Mouse (Mus musculus) embryonic facial prominence, embryonic 14.5 days (tissue): Measurements from ENCODE around the gene P2rx3. TPM values are rescaled to one million over a fixed set of nuclear protein-coding genes. Genes with fewer than 3 reads are reported as not detected.

Experiments used
- ATAC-seq: fragments of 200-750 bp; cut with Nextera tagmentation; 2 replicates; pipeline ENCODE4 v1.8.0; 2017; ENCODE audit warnings: low read depth, moderate number of reproducible peaks, moderate TSS enrichment
- DNase-seq: peaks from one replicate; pipeline ENCODE4 v3.0.0-alpha.2; 2015; ENCODE audit warnings: low spot score
- H3K27ac ChIP-seq: fragments of 300-500 bp; sonication (generic); replicated peaks from 2 replicates; pipeline ENCODE4 v1.5.1; 2014; ENCODE audit warnings: low read depth, mild to moderate bottlenecking, low read length, moderate library complexity
- H3K27me3 ChIP-seq: fragments of 300-500 bp; sonication (generic); replicated peaks from 2 replicates; pipeline ENCODE4 v1.6.1; 2014; ENCODE audit warnings: low read length; ENCODE audit not compliant: control insufficient read depth, insufficient read depth
- H3K36me3 ChIP-seq: fragments of 300-500 bp; sonication (generic); 2 replicates; pipeline ENCODE4 v1.6.1; 2014; ENCODE audit warnings: low read length, mixed read lengths; ENCODE audit not compliant: control insufficient read depth, insufficient read depth
- H3K4me1 ChIP-seq: fragments of 300-500 bp; sonication (generic); 2 replicates; pipeline ENCODE4 v1.6.1; 2014; ENCODE audit warnings: antibody characterized with exemption, low read length; ENCODE audit not compliant: control insufficient read depth, insufficient read depth
- H3K4me2 ChIP-seq: fragments of 300-500 bp; sonication (generic); 2 replicates; pipeline ENCODE4 v1.6.1; 2014; ENCODE audit warnings: low read depth, mild to moderate bottlenecking, low read length, moderate library complexity, mixed read lengths
- H3K4me3 ChIP-seq: fragments of 300-500 bp; sonication (generic); 2 replicates; pipeline ENCODE4 v1.5.1; 2014; ENCODE audit warnings: low read depth, mild to moderate bottlenecking, low read length
- H3K9ac ChIP-seq: fragments of 300-500 bp; sonication (generic); 2 replicates; pipeline ENCODE4 v1.6.1; 2014; ENCODE audit warnings: low read depth, mild to moderate bottlenecking, low read length, moderate library complexity, mixed read lengths
- H3K9me3 ChIP-seq: fragments of 300-500 bp; sonication (generic); 2 replicates; pipeline ENCODE4 v1.6.1; 2016; ENCODE audit warnings: low read length; ENCODE audit not compliant: control insufficient read depth
- WGBS: fragments of 180-500 bp; shearing (Covaris S2); extraction: QIAGEN DNeasy Blood & Tissue Kit; methylation state at CpG from one replicate; pipeline ENCODE4 v1.1.7; 2014; 5-methylcytosine and 5-hydroxymethylcytosine counted together
- polyA plus RNA-seq: library from polyadenylated mRNA; unstranded; fragments of >200 nt; fragmentation: Nextera tagmentation; extraction: Ambion mirVana; gene quantifications from 2 replicates; pipeline ENCODE4 v1.2.1, GENCODE M21; 2014

P2rx3 gene
- polyA plus RNA-seq, 1 experiment from 2014 or later: 7.0 TPM

DNA sequence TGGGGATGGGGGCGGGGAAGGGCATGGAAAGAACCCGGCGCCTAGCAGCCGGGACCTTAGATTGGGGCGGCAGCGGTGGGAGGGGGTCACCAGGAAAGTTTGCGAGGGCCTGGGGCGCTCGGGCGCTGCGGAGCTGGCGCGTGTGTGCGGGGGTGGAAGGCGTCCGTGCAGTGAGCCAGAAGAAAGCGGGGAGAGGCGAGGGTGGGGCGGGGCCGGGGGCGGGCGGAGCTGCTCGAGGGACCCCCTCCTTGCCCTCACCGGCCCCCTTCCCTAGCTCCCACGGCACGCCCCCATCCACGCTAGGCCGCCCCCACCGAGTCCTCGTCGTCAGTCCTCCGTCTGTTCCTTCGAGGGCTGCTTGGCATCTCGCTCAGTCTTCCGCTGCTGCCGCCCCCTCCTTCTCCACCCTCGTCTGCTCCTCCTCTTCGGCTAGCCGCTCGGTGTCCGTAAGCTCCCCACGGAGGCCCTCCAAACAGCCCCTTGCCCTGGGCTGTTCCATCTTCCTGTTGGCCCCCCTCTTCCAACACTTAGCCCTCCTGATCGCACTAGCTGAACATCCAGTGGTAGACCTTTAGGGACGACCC lies 11.0 kb upstream of the P2rx3 start:
- H3K9me3 ChIP-seq: no peaks in the 10 kb centered on the region
- H3K36me3 ChIP-seq: peaks cover 55% of the 10 kb centered on the region
- DNase-seq (peak; percentile 92), ATAC-seq (peak; percentile 70)
- H3K4me2 ChIP-seq: peak overlapping the region; percentile 76
- peak overlapping the region; percentile 69 for H3K4me3 ChIP-seq
- peaks cover 17% of the 10 kb centered on the region for H3K4me1 ChIP-seq
- peak overlapping the region; percentile 97 for H3K27ac ChIP-seq
- peak overlapping the region; percentile 80 for H3K9ac ChIP-seq
- no peaks in the 10 kb centered on the region for H3K27me3 ChIP-seq
- 1% methylated on average over 20 of the region's 44 CpGs for WGBS

DNA sequence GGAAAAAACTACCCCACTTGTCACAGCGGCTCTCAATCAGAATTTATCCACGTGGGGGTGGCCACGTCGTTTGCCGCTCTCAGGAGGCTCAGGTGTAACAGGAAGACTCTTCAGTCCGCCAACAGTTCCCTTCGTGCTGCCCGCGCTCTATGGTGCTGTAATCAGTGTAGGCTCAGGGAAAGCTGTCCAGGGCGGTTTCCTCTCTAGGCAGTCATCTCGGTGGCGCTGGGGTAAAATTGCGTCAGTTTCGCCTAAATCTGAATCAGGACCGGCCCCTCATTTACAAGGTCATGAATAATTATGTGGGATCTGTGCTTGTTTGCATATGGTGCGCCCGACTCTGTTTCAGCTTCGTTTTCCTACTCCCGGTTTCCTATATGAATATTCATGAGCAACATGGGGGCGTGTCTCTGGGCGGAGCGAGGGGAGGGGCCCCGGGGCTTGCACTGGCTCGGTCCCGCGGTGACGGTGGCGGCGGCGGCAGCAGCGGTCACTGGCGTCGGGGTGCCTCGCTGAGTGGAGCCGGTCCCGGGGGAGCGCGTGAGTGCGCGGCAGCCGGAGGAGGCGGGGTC lies 10.4 kb upstream of the P2rx3 start, which contains the start of gene Tnks1bp1:
TSS of gene Tnks1bp1 (plus strand) at position 427 of the 572 bp plus-strand sequence.
- Histone ChIP-seq H3K4me3 (peak within 1 kb of the TSS; percentile 69), H3K27me3 (no peaks in the 10 kb centered on the region), H3K9ac (peak within 1 kb of the TSS; percentile 80), H3K4me2 (peak within 1 kb of the TSS; percentile 76), H3K9me3 (no peaks in the 10 kb centered on the region), H3K4me1 (peaks cover 17% of the 10 kb centered on the region), H3K36me3 (peaks cover 55% of the 10 kb centered on the region), H3K27ac (peak within 1 kb of the TSS; percentile 97)
- under 1% methylated on average over 38 of the region's 42 CpGs for WGBS
- ATAC-seq: peak; percentile 87
- DNase-seq: peak; percentile 97

DNA sequence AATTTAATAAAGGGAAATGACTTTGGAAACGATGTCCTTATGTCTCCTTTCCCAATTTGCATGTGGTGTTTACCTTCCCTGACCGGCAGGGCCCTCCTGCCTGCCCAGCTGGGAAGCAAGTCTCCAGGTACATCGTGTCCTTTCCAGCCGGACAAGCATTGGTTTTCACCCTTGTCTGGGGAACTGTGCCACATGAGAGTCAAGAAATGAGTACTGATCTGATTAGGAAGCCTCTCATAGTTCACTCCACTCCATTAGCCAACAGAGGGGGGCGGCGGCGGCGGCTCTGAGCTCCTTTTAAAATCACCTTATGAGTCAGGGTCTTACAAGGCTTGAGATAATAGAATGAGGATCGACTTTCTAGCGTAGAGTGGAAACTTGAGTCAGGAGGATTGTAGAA lies 9.8 kb upstream of the P2rx3 start:
- ATAC-seq: no peak
- no peaks in the 10 kb centered on the region for H3K27me3 ChIP-seq
- no peaks in the 10 kb centered on the region for H3K9me3 ChIP-seq
- no peak for DNase-seq
- peak overlapping the region; percentile 76 for H3K4me2 ChIP-seq
- WGBS: 43% methylated on average over 10 of the region's 10 CpGs
- peaks cover 17% of the 10 kb centered on the region for H3K4me1 ChIP-seq
- peaks cover 55% of the 10 kb centered on the region for H3K36me3 ChIP-seq
- peak overlapping the region; percentile 97 for H3K27ac ChIP-seq
- peak overlapping the region; percentile 80; the same call in 1 of the 2 replicates for H3K9ac ChIP-seq
- H3K4me3 ChIP-seq: peak overlapping the region; percentile 69

DNA sequence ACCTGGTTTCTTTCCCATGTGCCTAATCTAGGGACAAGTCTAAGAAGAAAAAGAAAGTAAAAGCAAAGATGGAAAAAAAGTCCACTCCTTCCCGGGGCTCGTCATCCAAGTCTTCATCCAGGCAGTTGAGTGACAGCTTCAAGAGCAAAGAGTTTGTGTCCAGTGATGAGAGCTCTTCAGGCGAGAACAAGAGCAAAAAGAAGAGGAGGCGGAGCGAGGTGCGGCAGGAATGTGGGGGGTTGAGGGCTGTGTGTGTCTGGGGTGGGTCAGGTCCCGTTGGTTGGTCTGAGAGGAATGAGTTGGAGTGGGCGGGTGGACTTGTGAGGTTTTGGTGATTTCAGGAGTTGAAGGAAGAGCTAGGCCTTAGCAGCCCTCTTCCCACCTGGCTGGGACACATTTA lies 9.0 kb upstream of the P2rx3 start:
- Histone ChIP-seq H3K9ac (no peak overlapping the region), H3K4me3 (no peak overlapping the region), H3K9me3 (no peaks in the 10 kb centered on the region), H3K27ac (no peak overlapping the region), H3K4me2 (no peak overlapping the region), H3K4me1 (peaks cover 13% of the 10 kb centered on the region), H3K27me3 (no peaks in the 10 kb centered on the region), H3K36me3 (peaks cover 59% of the 10 kb centered on the region)
- DNase-seq (no peak), ATAC-seq (no peak)
- WGBS: 81% methylated on average over 8 of the region's 8 CpGs

DNA sequence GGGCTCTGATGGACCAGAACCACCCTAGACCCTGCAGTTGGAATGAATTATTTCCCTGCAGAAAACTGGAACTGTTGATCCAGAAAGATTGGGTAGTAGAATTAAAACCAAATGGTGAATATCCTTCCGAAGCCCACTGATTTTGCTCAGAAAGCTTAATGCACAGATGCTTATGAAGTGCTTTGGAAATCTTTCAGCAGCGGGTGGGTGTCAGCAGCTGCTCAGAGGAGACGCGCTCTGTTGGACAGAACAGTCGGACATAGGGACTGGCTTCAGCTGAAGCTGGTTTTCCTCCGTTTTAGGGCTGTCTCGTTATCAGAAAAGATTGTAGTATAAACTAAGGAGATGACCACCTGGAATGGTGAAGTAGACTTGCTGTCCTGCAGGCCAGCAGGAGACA lies 6.4 kb upstream of the P2rx3 start:
- H3K4me2 ChIP-seq: no peak overlapping the region
- no peak overlapping the region for H3K4me3 ChIP-seq
- DNase-seq: no peak
- H3K27me3 ChIP-seq: no peaks in the 10 kb centered on the region
- no peak for ATAC-seq
- no peak overlapping the region for H3K27ac ChIP-seq
- 82% methylated on average over 7 of the region's 7 CpGs for WGBS
- H3K9me3 ChIP-seq: no peaks in the 10 kb centered on the region
- peaks cover under 1% of the 10 kb centered on the region; the same call in 1 of the 2 replicates for H3K4me1 ChIP-seq
- peaks cover 80% of the 10 kb centered on the region for H3K36me3 ChIP-seq
- H3K9ac ChIP-seq: no peak overlapping the region

DNA sequence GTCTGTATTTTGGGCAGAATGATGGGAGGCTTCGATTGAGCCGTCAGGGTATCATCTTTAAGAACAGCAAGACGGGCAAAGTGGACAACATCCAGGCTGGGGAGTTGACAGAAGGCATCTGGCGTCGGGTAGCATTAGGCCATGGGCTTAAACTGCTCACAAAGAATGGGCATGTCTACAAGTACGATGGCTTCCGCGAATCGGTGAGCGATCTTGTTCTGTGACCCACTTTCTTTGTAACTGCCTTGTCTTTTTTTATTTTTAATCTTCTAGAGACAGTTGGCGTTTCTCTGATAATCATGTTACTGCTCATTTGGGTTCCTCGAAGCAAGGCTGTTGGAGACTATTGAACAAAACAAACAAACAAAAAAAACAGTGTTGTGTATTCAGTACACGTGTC lies 1.1 kb upstream of the P2rx3 start:
- 75% methylated on average over 13 of the region's 13 CpGs for WGBS
- no peak for ATAC-seq
- Histone ChIP-seq H3K4me1 (peaks cover 6% of the 10 kb centered on the region), H3K27ac (no peak overlapping the region), H3K4me3 (peak overlapping the region; percentile 57), H3K36me3 (peaks cover 43% of the 10 kb centered on the region), H3K9ac (peak overlapping the region; percentile 83), H3K27me3 (no peaks in the 10 kb centered on the region), H3K4me2 (peak overlapping the region; percentile 60), H3K9me3 (no peaks in the 10 kb centered on the region)
- no peak for DNase-seq

GRCm38 (mm10) chr2:85036507-85037046 lies 685 bp downstream of the P2rx3 start:
- peak overlapping the region; percentile 83 for H3K9ac ChIP-seq
- peak overlapping the region; percentile 85 for H3K27ac ChIP-seq
- 6% methylated on average over 11 of the region's 11 CpGs for WGBS
- H3K27me3 ChIP-seq: no peaks in the 10 kb centered on the region
- no peaks in the 10 kb centered on the region for H3K9me3 ChIP-seq
- H3K36me3 ChIP-seq: peaks cover 25% of the 10 kb centered on the region
- H3K4me3 ChIP-seq: peak overlapping the region; percentile 57
- no peak for DNase-seq
- peaks cover 6% of the 10 kb centered on the region for H3K4me1 ChIP-seq
- ATAC-seq: peak; percentile 31
- peak overlapping the region; percentile 60 for H3K4me2 ChIP-seq

GRCm38 (mm10) chr2:85034169-85034568 lies 3.1 kb downstream of the P2rx3 start:
- Histone ChIP-seq H3K27me3 (no peaks in the 10 kb centered on the region), H3K4me3 (no peak overlapping the region), H3K9me3 (no peaks in the 10 kb centered on the region), H3K36me3 (peaks cover under 1% of the 10 kb centered on the region), H3K9ac (no peak overlapping the region), H3K4me1 (peaks cover 6% of the 10 kb centered on the region), H3K4me2 (no peak overlapping the region), H3K27ac (no peak overlapping the region)
- DNase-seq (no peak), ATAC-seq (no peak)
- WGBS: 84% methylated on average over 7 of the region's 7 CpGs
